Mouse (Mus musculus) adrenal gland, postnatal 25 days (tissue): ENCODE results near the gene Podxl2. TPM values are rescaled to one million over a fixed set of nuclear protein-coding genes. Genes with fewer than 3 reads are reported as not detected.
A peak's percentile ranks its signal among the peaks of the same experiment; 100 is the strongest.

Source experiments
- DNase-seq: peaks from one replicate; pipeline ENCODE4 v3.0.0; 2021; ENCODE audit warnings: mixed read lengths
- total RNA-seq: library from RNA; stranded (reverse); gene quantifications from 2 replicates; pipeline ENCODE4 v1.2.3, GENCODE M21; 2021

Gene Podxl2
- total RNA-seq, 1 experiment from 2014 or later, result 33.5 TPM

DNA sequence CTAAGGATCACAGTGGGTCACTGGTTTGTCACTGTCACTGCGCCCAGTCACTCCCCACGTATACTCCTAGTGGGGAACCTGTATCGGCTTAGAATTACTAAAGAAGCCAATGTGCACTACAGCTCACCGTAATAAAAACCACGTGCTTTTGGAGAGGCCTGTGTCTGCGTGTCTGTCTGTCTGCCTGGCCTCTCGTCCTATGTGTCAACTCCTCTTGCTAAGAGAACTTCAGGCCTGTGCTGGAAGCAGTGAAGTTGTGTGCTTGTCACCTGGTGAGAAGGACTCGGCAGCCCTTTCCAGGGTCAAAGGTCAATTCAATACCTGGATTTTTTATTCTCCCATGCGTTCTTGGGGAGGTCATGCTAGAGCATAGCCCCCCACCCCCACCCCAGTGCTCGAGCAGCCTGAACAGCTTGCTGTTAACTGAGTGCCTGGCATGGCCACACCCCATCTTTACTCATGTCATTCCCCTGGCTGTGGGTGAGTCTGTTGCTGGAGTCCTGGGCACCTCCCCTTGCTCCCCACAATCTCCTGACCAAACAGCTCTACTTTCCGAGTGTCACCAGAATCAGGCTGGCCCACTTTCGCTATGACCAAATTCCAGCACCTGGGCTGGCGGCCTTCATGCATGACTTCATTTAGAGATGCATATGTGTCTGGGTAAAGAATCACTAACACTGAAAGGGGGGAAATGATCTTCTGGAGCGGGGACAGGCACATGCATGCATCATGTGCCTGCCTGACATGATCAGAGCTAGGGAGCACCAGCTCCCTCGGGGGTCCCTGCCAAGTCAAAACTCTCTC lies 46.4 kb downstream of the Podxl2 start:
- DNase-seq, result no peak

DNA sequence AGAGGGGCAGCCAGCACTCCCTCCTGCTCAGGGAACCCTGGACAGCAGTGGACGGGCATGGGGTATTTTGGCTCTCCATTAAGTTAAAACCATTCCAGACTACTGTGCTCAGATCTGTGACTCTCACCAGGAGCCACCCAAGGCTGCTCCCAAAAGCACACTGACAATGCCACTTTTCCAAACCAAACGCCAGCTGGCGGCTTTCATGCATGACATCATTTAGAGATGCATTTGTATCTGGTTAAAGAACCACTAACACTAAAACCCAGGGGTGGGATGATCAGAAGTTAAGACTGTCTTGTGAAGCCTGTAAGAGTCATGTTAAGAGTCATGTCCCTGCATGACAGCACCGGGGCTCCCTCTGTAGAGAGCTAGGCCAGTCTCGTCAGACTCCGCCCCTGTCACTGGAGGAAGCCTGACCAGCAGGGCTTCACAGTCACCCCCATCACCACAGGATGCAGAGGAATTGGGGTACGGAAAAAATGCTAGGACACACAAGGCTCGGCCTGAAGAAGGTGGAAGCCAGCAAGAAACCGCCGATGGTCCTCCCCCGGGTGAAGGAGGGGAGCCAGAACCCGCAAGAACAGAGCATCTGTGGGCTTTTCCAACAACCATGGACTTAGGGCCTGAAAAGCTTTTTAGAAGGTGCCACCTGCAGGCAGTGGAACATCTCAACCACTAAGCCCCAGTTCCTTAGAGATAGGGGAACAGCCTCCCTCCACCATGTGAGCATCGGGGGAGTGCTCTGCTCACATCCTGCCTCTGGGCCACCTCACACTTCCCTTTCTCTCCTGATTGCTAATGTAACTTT lies 47.2 kb downstream of the Podxl2 start:
- DNase-seq, result no peak

DNA sequence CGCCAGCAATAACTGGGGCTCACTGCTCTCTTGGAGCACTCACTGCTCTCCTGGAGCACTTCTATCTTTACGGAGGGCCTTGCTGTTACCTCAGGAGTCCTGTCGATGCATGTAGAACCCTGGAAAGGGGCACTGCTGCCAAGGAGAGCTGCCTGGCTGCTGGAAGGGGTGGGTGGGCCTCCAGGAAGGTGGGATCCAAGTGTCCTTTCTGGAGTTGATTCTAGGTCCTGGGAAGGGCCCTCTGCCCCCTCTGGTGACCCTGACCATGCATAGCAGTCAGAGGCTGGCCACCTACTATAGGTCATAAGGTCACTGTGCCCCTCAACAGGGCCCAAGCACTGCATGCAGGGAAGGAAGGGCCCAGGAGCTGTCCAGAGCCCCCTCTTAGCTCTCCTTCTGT lies 47.9 kb downstream of the Podxl2 start:
- no peak for DNase-seq

GRCm38 (mm10) chr6:88826545-88826944 lies 48.3 kb downstream of the Podxl2 start:
- peak; percentile 83 for DNase-seq

DNA sequence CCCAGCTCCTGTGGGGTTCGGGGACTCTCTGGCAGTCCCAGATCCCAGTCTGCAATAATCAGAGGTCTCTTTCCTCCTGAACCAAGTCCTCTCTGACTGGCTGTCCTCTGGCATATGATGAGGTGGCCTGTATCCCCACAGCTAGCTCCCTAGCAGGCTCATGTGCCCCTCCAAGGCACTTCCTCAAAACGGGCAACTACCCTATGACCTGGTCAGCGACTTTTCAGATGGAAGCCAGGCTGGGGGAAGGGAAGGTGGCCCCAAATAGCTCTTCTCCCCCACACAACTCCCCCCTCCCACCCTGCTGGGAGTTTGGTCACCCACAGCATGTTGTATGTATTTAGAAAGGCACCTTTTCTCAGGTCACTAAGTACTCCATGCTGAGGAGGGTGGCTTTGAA lies 48.8 kb downstream of the Podxl2 start:
- no peak for DNase-seq

DNA sequence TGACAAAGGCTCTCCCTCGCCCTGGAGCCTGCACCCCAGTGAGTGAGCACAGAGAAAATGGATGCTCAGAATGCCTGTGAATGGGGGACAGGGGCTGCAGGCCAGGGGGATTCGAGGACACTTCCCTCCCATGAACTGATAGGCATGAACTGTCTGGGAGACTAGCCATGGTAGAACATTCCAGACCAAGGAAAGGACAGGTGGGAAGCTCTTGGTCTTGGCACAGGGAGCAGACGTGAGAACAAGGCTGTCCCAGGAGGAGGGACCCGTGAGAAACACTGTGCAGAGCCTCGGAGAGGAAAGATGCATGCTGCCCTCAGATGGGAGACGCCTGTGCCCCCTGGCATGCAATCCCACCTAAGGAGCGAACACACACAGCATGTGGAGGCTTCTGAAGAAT lies 50.7 kb downstream of the Podxl2 start:
- no peak for DNase-seq

- peak; percentile 63 for DNase-seq
These were observed 52.9 kb downstream of the Podxl2 start for GRCm38 (mm10) chr6:88821901-88822300.

DNA sequence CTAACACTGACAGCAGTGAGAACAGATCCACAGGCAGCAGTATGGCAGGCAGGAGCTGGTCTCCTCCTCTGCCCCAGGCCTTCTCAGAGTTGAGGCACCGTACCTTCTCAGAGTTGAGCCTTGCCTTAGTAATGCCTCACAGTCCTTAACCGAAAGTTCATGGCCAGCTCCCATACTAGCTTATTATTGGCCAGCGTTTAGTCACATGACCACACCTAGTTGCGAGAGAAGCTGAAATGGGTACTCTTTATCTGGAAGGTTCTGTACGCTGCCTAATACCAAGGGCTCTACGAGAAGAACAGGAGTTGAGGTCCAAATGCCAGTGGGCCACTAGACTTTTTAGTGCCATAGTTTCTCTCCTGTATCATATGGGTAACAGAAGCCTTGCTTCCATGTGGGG lies 53.5 kb downstream of the Podxl2 start:
- no peak for DNase-seq

DNA sequence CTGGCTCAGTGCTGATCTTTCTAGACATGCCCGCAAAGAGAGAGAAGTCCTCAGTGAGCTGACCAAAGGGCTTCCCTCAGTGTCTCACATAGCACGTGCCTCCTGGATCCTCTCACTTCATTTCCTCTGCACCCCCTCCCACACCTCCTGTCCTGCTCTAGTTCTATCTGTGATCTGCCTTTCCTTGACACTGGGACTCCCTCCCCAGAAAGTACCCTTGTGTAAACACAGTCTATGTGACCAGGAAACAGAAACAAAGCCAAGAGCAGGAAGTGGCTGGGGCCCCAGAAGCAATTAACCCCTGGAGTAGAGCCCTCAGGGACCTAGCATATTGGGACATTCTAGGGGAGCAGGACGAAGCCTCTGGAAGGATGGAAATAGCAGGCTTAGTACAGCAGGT lies 54.0 kb downstream of the Podxl2 start:
- DNase-seq, result no peak

GRCm38 (mm10) chr6:88816913-88817312 lies 57.9 kb downstream of the Podxl2 start:
- DNase-seq, result no peak

DNA sequence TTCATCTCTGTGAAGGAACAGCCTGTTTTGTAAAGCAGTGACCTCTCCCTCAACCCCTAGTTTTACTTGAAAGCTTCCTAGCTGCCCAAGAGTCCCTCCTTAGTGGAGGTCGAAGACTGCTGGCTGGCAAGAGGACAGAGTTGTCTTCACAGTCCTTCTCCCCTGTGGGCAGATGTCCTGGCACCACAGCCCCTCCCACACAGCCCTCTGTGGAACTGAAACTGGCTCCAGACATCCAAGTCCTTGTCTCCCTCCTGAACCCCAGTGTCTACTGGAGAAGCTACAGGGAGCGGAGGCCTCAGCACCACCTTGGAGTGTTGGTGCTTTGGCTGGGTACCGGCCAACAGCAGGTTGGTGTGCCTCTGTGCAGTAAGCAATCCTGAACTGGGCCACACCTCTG lies 59.4 kb downstream of the Podxl2 start:
- DNase-seq, result no peak

DNA sequence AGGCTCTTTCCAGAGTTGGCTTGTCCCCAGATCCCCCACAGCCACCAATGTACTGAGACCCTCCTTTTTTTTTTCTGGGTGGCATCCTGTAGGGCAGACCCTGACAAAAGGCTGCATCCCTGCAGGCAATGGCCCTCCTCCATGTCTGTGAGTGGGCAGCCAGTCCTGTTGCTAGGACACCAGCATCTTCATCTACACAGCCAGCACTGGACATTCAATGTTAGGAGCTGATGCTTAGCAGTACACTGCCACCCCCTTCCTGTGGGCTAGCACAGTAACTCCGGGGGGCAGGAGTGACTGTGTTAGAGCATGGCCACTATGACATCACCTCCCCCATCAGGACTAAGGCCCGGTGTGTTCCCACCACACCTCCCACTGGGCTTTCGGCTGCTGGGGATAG lies 59.8 kb downstream of the Podxl2 start:
- no peak for DNase-seq

- no peak for DNase-seq
These were observed 61.0 kb downstream of the Podxl2 start for GRCm38 (mm10) chr6:88813832-88814231.

DNA sequence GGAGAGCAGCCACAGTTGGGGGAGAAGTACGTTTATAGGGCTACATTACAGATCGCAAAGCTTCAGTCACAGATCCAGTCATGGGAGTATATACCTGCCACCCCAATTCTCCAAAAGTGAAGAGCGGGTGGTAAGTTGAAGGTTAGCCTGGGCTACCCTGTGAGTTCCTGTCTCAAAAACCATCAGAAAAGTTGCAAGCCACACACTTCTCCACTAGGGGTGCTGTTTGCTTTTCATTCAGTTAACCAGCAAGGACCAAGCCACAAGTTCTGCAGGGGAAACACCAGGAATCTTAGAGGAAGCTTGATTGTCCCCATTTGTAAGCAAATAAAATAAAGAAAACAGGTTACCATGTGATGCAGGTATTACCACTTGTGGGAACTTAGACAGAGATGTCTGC lies 62.0 kb downstream of the Podxl2 start:
- no peak for DNase-seq

DNA sequence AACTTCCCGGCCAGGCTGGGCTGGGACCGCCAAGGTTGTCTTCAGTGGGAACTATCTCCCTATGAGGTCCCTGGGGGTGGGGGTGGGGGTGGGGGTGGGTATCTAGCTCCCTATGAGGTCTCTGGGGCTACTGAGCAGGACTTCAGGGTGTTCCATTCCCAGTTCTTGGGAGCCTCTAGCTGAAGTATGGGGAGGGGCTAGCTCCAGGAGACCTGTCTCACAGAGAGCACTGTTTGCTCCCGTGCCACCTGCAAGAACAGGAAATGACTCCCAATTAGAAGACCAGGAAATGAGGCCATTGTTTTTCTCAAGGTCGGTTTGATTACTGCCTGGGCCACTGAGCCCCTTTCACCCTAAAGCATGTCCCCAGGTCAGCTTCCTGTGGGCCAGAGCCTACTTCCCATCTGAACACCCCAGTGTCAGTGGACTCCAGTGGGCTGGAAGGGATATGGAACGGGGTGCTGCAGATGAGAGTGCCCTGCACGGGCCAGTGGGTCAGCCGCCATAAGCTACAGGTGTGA lies 62.9 kb downstream of the Podxl2 start:
- no peak for DNase-seq

DNA sequence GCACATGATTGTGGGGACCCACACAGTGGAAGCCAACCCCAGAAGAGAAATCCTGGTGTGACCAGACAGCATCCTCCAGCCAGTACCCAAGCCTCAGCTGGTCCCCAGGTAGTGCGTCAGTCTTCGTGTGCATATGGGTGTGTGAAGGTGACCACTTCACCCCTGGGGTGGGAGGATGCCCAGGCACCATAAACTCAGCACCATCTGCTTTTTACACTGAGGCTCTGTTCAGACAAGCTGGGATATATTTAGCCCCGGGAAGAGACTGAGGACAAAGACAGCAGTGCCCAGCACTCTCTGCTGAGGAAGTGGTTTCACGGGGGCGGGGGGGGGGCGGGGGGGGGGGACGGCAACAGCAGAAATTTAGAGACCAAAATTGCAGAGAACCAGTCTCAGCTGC lies 63.4 kb downstream of the Podxl2 start:
- DNase-seq, result no peak

GRCm38 (mm10) chr6:88810291-88810690 lies 64.6 kb downstream of the Podxl2 start:
- DNase-seq, result no peak

DNA sequence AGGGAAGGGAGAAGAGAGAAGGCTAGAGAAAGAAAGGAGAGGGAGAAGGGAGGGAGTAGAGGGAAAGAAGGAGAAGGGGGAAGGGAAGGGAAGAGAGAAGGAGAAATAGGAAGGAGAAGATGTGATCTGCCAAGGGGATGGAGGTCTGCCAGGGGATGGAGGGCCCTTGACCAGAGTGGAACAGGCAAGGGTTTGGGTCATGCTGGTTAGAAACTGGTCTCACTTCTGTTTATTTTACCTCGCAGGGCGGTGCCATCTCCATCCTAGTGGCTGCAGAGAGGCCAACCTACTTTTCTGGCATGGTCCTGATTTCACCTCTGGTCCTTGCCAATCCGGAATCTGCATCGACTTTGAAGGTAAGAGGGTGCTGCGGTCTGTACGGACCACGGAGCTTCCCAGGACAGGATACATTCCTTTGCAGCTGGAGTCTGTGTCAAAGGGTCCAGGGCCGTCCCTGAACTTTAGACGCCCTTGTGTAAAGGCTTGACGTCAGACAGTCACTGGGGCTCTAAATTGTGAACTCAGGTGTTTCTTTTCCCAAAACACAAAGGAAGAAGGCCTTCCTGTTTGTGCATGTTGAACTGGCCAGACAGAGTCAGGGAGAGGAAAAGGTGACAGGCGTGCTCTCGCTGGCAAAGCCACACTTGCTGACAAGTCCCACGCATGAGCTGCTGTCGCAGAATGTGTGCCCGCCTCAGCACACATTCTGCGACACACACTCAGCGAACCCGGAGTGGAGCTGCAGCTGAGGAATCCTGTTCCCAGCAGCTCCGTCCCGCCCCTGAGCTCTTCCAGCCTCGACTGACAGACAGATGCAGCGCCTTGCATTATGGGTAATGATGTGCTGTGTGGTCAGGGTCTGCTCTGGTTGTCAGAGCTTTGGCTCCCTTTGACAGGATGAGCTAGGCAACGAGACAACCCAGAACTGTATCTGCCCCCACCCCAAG lies 65.5 kb downstream of the Podxl2 start:
- DNase-seq, result no peak

DNA sequence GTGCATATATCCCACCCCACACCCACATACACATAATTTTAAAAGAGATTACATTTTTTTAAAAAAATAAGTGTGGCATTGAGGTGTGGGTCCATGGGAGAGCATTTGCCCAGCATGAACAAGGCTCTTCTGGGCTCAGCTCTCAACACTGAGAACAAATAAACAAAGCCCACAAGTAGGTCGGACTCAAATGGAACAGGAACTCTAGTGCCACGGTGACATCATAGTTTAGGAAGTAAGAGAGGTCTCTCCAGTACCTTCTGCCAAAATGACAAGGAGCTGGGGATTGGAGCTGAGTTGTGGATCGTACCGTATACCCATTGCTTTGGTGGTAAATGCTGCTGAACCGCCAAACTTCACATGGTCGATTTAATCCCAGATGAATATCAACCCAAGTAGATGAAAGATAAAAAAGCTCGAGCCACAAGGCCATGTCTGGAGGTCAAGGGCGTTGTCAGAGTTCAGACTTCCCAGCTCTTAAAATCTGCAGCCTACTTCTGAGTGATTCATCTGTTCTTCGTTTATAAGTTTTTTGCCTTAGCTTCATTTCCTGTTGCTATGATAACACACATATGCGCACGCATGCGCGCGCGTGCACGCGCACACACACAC lies 69.8 kb downstream of the Podxl2 start:
- DNase-seq, result peak; percentile 35

- DNase-seq, result no peak
These were observed 70.7 kb downstream of the Podxl2 start for GRCm38 (mm10) chr6:88803957-88804695.

DNA sequence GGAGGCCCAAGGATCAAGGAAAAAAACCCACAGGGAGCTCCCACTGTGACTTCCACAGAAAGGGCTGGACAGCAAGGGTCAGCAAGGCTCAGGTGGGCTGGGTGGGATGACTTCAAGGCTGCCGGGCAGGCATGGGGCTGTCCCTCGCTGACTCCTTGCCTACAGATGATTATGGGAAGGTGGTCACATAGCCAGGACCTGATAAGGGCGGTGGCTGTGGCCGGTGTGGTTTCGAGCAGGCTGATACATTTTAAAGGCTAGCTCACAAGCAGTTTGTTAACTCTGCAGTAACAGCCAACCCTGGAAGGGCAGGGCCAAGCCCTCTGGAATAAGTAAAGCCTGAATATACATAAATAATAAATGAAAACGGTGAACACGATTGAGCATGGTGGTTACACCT lies 71.8 kb downstream of the Podxl2 start:
- DNase-seq, result no peak
